Mouse (Mus musculus): ENCODE measurements around the gene Shroom3.

GRCm38 (mm10) chr5:92796089-92796990 lies 113.1 kb downstream of the Shroom3 start:
- no peak for TF ChIP-seq POLR2A (IDR thresholded peaks at IDR 0.05; ENCODE audit: low read depth, low read length)
- no peak for TF ChIP-seq MAFK (IDR thresholded peaks at IDR 0.05; ENCODE audit: insufficient replicate concordance, low read length)
- no peak for TF ChIP-seq CTCF (conservative IDR thresholded peaks at IDR 0.05 in 1 of 2, IDR thresholded peaks at IDR 0.05 in 1 of 2; ENCODE audit: low read depth in 2 of 2, low read length in 2 of 2)
- TF ChIP-seq MAX (IDR thresholded peaks at IDR 0.05; ENCODE audit: low read length) = no peak
- no peak for TF ChIP-seq SIN3A (IDR thresholded peaks at IDR 0.05; ENCODE audit: low read length)
- no peak for TF ChIP-seq ZMIZ1 (IDR thresholded peaks at IDR 0.05; ENCODE audit: low read depth, low read length)
- no peak for TF ChIP-seq SMC3 (IDR thresholded peaks at IDR 0.05; ENCODE audit: low read depth, low read length)
- TF ChIP-seq ZKSCAN1 (IDR thresholded peaks at IDR 0.05; ENCODE audit: borderline replicate concordance, low read depth, low read length) = no peak
- no peak for TF ChIP-seq EP300 (IDR thresholded peaks at IDR 0.05; ENCODE audit: low read length)
- no peak for TF ChIP-seq E2F4 (IDR thresholded peaks at IDR 0.05; ENCODE audit: insufficient replicate concordance, low read depth, low read length)
- no peak for TF ChIP-seq POLR2AphosphoS2 (IDR thresholded peaks at IDR 0.05; ENCODE audit: low read depth, low read length)
- TF ChIP-seq USF2 (conservative IDR thresholded peaks at IDR 0.05; ENCODE audit: low read depth, low read length) = no peak
- no peak for TF ChIP-seq TBP (conservative IDR thresholded peaks at IDR 0.05; ENCODE audit: low read depth, low read length)
- TF ChIP-seq UBTF (IDR thresholded peaks at IDR 0.05; ENCODE audit: low read depth, low read length) = no peak
